Mouse (Mus musculus): ENCODE data around the gene Zfp788. TPM values are rescaled to one million over a fixed set of nuclear protein-coding genes. Genes with fewer than 3 reads are reported as not detected.

Zfp788 gene
- 10.8 and 11.4 TPM in 2 replicates for polyA plus RNA-seq (2021; fragmentation: Nextera tagmentation)
- long read RNA-seq, experiment 1, transcript Zfp788-201 (4 exons, 3,058 nt), result major isoform, 20 of 69 reads
- long read RNA-seq, experiment 1, partial matches to known transcripts, result 0 of 69 reads
- long read RNA-seq, experiment 1, other reads (novel, unspliced or antisense), result 42 of 69 reads
- long read RNA-seq, experiment 2, partial matches to known transcripts, result 0 of 12 reads
- long read RNA-seq, experiment 2, other reads (novel, unspliced or antisense), result 11 of 12 reads

DNA sequence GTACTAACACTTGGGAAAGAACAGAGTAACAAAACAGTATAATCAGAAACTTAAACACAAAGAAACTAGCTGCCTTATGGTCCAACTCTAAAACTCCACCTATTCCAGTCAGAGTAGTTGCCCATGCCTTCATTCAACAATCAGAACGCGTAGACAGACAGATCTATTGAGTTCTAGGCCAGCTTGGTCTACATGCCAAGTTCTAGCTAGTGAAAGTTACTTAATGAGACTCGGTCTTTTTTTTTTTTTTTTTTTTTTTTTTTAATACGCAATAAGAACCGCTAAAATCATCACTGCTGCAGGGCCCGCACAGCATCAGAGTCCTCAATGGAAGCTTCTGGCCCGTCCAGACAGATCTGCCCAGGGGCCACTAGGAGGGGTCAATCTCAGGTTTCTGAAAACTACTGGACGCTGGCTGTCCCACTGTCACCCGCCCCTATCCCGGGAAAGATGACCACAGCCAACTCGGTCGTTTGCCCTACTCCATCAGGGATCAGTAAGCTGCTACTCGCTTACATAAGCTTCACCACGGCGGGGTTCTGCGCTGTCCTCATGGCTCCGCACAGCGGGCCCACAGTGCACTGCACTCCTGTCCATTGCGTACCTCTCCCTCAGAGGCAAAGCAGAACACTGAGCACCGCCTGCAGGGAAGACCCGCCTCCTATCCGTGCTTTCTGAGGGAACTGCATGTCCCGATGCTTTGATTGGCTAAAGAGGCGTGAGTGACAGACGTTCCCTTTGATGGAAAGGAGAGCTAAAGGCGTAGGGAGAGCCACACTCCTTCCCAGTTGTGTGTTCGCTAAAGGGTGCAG, at the start of gene Zfp788:
Gene Zfp788 (plus strand): TSS at position 795 of the 812 bp plus-strand sequence.

GRCm38 (mm10) chr7:41599034-41599813, 33.8 kb upstream of the Zfp788 start, which contains the start of gene 2610021A01Rik:
Gene 2610021A01Rik, plus strand, starts transcription at chr7:41599230.

Other genes with a start within 250 kb of the Zfp788 start
- gene AI987944, start 239.8 kb upstream of the Zfp788 start, polyA plus RNA-seq (2021; fragmentation: Nextera tagmentation), result 9.2 and 11.0 TPM in 2 replicates
- gene Vmn2r57, start 184.5 kb upstream of the Zfp788 start, polyA plus RNA-seq (2021; fragmentation: Nextera tagmentation), result 0.72 and 0.93 TPM in 2 replicates
- gene Gm20449, start 133.8 kb upstream of the Zfp788 start, polyA plus RNA-seq (2021; fragmentation: Nextera tagmentation), result 0.10 and 0.26 TPM in 2 replicates
- gene AW146154, start 133.3 kb upstream of the Zfp788 start, polyA plus RNA-seq (2021; fragmentation: Nextera tagmentation), result 6.4 and 7.4 TPM in 2 replicates
- not detected in 2 replicates for gene Gm6871, start 59.5 kb upstream of the Zfp788 start, polyA plus RNA-seq (2021; fragmentation: Nextera tagmentation)
- gene 2610021A01Rik, start 34.0 kb upstream of the Zfp788 start, polyA plus RNA-seq (2021; fragmentation: Nextera tagmentation), result 9.8 and 12.2 TPM in 2 replicates
- gene Vmn2r58, start 239.5 kb downstream of the Zfp788 start, polyA plus RNA-seq (2021; fragmentation: Nextera tagmentation), result not detected in 2 replicates